Mouse (Mus musculus) liver, embryonic 12.5 days (tissue): ENCODE measurements around the gene Snx21. TPM values are rescaled to one million over a fixed set of nuclear protein-coding genes. Genes with fewer than 3 reads are reported as not detected.

ENCODE experiments used
- ATAC-seq: fragments of 200-750 bp; cut with Nextera tagmentation; 2 replicates; pipeline ENCODE4 v1.8.0; 2017; ENCODE audit warnings: moderate number of reproducible peaks, mild to moderate bottlenecking, moderate library complexity
- H3K27ac ChIP-seq: fragments of 300-500 bp; sonication (generic); 2 replicates; pipeline ENCODE4 v1.5.1; 2016; ENCODE audit warnings: mild to moderate bottlenecking
- H3K27me3 ChIP-seq: fragments of 300-500 bp; sonication (generic); replicated peaks from 2 replicates; pipeline ENCODE4 v1.6.1; 2016; ENCODE audit warnings: mild to moderate bottlenecking, moderate library complexity
- H3K36me3 ChIP-seq: fragments of 300-500 bp; sonication (generic); 2 replicates; pipeline ENCODE4 v1.6.1; 2016; ENCODE audit warnings: mild to moderate bottlenecking, moderate library complexity
- H3K4me1 ChIP-seq: fragments of 300-500 bp; sonication (generic); 2 replicates; pipeline ENCODE4 v1.6.1; 2016
- H3K4me2 ChIP-seq: fragments of 300-500 bp; sonication (generic); 2 replicates; pipeline ENCODE4 v1.6.1; 2016; ENCODE audit warnings: mild to moderate bottlenecking, moderate library complexity
- H3K4me3 ChIP-seq: fragments of 300-500 bp; sonication (generic); 2 replicates; pipeline ENCODE4 v1.5.1; 2016; ENCODE audit warnings: mild to moderate bottlenecking, moderate library complexity
- H3K9ac ChIP-seq: fragments of 300-500 bp; sonication (generic); 2 replicates; pipeline ENCODE4 v1.6.1; 2016; ENCODE audit warnings: mild to moderate bottlenecking, moderate library complexity
- H3K9me3 ChIP-seq: fragments of 300-500 bp; sonication (generic); replicated peaks from 2 replicates; pipeline ENCODE4 v1.6.1; 2016; ENCODE audit warnings: mild to moderate bottlenecking, moderate library complexity
- WGBS: fragments of 180-500 bp; shearing (Covaris S2); methylation state at CpG from one replicate; pipeline ENCODE4 v1.1.7; 2016; ENCODE audit not compliant: insufficient replicate concordance; 5-methylcytosine and 5-hydroxymethylcytosine counted together
- polyA plus RNA-seq: library from polyadenylated mRNA; unstranded; fragments of >200 nt; fragmentation: Nextera tagmentation; extraction: Ambion mirVana; gene quantifications from 2 replicates; pipeline ENCODE4 v1.2.1, GENCODE M21; 2016

Snx21 gene
- polyA plus RNA-seq, 1 experiment from 2014 or later: 5.5 TPM

DNA sequence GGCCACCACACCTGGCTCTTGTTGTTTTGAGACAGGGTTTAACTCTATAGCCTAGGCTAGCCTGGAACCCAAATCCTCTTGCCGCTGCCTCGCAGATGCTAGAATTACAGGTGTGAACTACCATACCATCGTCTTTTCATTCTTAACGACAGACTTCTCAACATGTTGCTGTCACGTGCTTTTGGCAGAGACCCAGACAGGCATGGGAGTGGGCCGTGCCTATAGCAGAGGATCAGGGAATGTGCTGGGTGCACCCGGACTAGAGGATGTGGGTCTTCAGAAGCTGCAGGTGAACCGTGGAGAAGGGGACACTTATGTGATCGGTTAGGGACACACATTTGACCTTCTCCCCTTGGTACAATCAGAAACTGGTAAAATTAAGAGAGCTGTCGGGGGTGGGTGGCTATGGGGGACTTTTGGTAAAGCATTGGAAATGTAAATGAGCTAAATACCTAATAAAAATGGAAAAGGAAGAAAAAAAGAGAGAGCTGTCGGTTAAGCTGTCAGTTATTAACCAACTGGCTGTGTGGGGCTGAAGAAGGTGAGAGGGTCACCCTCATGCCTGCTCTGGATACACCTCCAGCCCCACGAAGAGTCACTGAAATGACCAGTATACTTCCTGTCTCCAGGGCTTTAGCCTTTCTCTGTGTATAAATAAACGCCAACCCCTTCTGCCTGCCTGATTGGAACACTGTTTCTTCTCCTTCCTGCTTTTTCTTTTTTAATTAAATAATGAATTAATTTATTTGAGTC lies 14.8 kb downstream of the Snx21 start:
- Histone ChIP-seq H3K27ac (no peak overlapping the region), H3K9me3 (no peaks in the 10 kb centered on the region), H3K27me3 (no peaks in the 10 kb centered on the region), H3K9ac (no peak overlapping the region), H3K4me2 (no peak overlapping the region), H3K4me3 (no peak overlapping the region), H3K36me3 (peaks cover 74% of the 10 kb centered on the region), H3K4me1 (peaks cover 18% of the 10 kb centered on the region)
- no peak for ATAC-seq
- 83% methylated on average over 13 of the region's 13 CpGs for WGBS

DNA sequence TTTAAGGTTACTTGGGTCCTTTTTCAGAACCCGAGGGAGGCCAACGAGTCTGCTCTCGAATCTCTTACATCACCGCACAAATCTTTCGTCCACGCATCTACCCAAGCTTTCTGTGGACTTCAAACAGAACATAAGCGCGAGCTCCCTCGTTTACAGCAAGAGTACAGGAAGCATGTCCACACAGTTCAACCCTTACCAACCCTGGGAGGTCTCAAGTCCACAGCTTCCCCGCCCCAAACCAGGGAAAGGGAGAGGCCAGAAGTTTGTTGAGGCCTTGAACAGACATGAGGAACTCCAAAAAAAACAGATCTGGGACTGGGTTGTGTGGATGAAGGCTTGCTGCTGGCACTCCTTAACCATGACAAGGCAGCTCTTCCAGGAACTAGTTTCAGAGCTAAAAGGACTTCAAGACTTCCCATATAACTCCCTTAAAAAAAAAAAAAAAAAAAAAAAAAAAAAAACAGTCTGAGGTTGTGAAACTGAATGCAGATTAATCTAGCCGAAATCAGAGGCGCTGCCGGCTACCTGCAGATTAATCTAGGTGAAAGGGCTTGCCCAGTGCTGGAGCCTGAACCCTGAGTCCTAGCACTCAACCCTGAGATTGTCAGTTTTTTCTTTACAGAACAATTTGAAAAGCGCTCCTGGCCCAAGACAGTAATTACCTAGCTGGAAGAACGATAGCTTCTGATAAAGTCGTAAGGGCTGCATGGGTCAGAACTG lies 17.7 kb downstream of the Snx21 start:
- peaks cover 42% of the 10 kb centered on the region for H3K4me1 ChIP-seq
- 81% methylated on average over 16 of the region's 16 CpGs for WGBS
- peaks cover 48% of the 10 kb centered on the region for H3K36me3 ChIP-seq
- no peak for ATAC-seq
- peak overlapping the region; percentile 92 for H3K4me2 ChIP-seq
- H3K4me3 ChIP-seq: peak overlapping the region; percentile 71
- H3K9me3 ChIP-seq: no peaks in the 10 kb centered on the region
- H3K27ac ChIP-seq: peak overlapping the region; percentile 77
- H3K9ac ChIP-seq: peak overlapping the region; percentile 85
- H3K27me3 ChIP-seq: no peaks in the 10 kb centered on the region

DNA sequence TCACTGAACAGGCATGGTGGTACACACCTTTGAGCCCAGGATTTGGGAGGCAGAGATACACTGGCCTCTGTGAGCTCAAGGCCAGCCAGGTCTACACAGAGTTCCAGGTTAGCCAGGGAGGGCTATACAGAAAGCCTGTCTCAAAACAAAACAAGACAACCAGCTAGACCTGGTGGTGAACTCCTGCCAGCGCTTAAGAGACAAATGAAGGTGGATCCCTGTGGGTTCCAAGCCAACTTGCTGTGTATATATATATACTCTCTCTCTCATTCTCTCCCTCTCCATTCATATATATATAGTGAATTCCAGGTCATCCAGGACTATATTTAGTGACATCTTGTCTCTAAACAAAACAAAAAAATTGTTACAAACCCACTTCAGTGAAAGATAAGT lies 18.3 kb downstream of the Snx21 start:
- H3K4me3 ChIP-seq: peak overlapping the region; percentile 71
- no peak for ATAC-seq
- peak overlapping the region; percentile 85 for H3K9ac ChIP-seq
- peak overlapping the region; percentile 92 for H3K4me2 ChIP-seq
- 48% methylated on average over 1 of the region's 1 CpGs for WGBS
- H3K36me3 ChIP-seq: peaks cover 48% of the 10 kb centered on the region
- peaks cover 42% of the 10 kb centered on the region for H3K4me1 ChIP-seq
- H3K27me3 ChIP-seq: no peaks in the 10 kb centered on the region
- H3K27ac ChIP-seq: peak overlapping the region; percentile 77
- H3K9me3 ChIP-seq: no peaks in the 10 kb centered on the region

DNA sequence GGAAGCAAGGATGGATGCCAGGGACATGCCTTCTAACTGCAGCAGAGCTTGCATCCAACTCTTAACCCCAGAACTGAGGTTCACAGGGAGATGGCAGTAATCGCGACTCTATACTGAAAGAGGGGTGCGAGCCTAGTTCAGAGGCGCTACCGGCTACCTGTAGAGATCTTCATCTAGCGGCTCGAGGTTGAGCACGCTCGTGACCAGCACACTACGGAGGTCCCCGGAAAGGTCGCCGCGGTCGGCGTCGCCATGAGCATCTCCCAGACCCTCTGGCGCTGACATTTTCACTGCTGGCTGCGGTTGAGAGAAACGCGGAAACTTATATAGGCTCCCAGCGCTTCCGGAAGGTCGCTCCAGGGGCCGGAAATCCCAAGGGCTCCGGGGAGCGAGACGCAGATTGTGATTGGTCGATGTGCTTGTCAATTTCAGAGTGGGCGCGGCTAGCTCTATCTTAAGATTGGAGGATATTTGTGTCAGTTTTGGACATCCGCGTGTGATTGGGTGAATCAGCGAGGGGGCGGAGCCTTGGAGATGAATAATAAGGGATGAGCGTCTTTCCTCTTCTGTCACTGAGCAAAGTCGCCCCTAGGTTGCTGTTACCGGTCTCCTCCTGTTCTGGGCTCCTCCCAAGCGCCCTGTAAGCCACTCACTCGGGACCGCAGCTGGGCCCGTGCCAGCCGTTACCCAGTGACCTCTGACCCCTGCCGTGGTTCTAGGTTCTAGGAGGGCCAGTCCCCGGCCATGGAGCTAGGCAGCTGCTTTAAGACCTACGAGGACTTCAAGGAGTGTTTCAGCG lies 19.1 kb downstream of the Snx21 start, which contains the start of the genes Acot8 and Zswim3:
Gene Acot8 (minus strand): TSS at position 350 of the 799 bp plus-strand sequence.
Gene Zswim3 (plus strand): TSS at position 566 of the 799 bp plus-strand sequence.
- Histone ChIP-seq H3K27ac (peak within 1 kb of the TSS; percentile 96), H3K36me3 (peaks cover 47% of the 10 kb centered on the region), H3K4me1 (peaks cover 42% of the 10 kb centered on the region), H3K9me3 (no peaks in the 10 kb centered on the region), H3K4me2 (peak within 1 kb of the TSS; percentile 92), H3K4me3 (peak within 1 kb of the TSS; percentile 71), H3K9ac (peak within 1 kb of the TSS; percentile 85), H3K27me3 (no peaks in the 10 kb centered on the region)
- peak; percentile 92 for ATAC-seq
- WGBS: under 1% methylated on average over 47 of the region's 47 CpGs

DNA sequence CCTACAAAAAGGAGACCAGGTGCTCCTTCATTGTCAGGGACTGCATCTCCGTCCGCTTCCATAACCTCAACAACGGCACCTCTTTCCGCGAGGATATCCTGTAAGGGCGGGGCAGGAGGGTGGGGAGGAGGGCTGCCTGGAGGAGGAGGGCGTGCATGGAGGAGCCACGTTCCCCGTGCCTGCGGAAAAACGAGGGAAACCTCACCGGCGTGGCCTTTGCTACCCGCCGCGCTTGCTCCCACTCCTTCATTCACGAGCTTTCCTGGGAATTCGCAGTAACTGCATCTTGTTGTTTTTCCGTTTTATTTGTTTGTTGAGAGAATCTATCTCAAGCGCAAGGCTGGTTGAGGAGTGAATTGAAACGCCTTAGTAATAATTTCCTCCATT lies 19.7 kb downstream of the Snx21 start:
- H3K27me3 ChIP-seq: no peaks in the 10 kb centered on the region

DNA sequence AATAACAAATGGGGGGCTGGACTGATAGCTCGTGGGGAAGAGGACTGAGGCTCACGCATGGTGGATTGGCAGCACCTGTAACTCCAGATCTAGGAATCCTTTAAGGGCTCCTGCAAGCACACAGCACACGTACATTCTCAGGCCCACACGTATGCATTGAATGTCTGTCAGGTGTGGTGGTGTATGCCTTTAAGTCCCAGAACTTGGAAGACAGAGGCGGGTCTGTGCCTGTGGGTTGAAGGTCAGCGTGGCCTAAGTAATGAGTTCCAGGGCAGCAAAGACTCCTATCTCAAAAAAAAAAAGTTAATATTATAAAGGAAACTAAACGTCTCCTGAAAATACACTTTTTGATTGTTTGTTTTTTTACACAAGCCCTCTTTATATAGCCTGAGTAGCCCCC lies 21.0 kb downstream of the Snx21 start:
- Histone ChIP-seq H3K36me3 (peaks cover 36% of the 10 kb centered on the region), H3K4me1 (peaks cover 42% of the 10 kb centered on the region), H3K4me3 (no peak overlapping the region; the same call in 1 of the 2 replicates), H3K27ac (0 out of 2 replicates have a peak overlapping the region, but pooled peaks have one; percentile 39), H3K9me3 (no peaks in the 10 kb centered on the region), H3K4me2 (peak overlapping the region; percentile 92), H3K9ac (peak overlapping the region; percentile 85; the same call in 1 of the 2 replicates), H3K27me3 (no peaks in the 10 kb centered on the region)
- no peak for ATAC-seq
- 66% methylated on average over 7 of the region's 7 CpGs for WGBS

More for the DNA sequence above, 19.7 kb downstream of the Snx21 start:
- ATAC-seq: peak; percentile 79
- Histone ChIP-seq H3K4me1 (peaks cover 42% of the 10 kb centered on the region), H3K36me3 (peaks cover 47% of the 10 kb centered on the region), H3K9ac (peak overlapping the region; percentile 85), H3K4me3 (peak overlapping the region; percentile 71), H3K27ac (peak overlapping the region; percentile 96), H3K9me3 (no peaks in the 10 kb centered on the region), H3K4me2 (peak overlapping the region; percentile 92)
- WGBS: 1% methylated on average over 21 of the region's 21 CpGs

DNA sequence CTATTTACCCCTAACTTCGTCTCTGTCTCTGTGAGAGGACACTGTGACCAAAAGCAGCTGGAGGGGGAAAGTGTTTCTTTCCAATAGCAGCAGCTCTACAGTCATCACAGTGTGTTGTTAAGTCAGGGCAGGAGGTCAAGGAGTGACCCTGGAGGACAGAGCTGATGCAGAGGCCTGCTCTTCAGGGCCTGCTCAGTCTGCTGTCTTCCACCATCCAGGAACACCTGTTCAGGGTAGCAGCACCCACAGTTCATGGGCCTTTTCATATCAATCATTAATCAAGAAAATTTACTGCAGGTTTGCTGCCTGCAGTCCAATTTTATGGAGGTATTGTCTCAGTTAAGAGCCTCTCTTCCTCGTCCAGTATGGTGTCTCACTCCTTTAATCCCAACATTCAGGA lies 27.9 kb downstream of the Snx21 start:
- no peaks in the 10 kb centered on the region for H3K9me3 ChIP-seq
- H3K36me3 ChIP-seq: peaks cover 38% of the 10 kb centered on the region
- H3K27me3 ChIP-seq: no peaks in the 10 kb centered on the region
- no peak overlapping the region for H3K27ac ChIP-seq
- H3K4me3 ChIP-seq: no peak overlapping the region
- WGBS: 68% methylated on average over 2 of the region's 2 CpGs
- H3K4me1 ChIP-seq: peaks cover 35% of the 10 kb centered on the region
- no peak overlapping the region for H3K4me2 ChIP-seq
- 0 out of 2 replicates have a peak overlapping the region, but pooled peaks have one; percentile 18 for H3K9ac ChIP-seq
- ATAC-seq: no peak

DNA sequence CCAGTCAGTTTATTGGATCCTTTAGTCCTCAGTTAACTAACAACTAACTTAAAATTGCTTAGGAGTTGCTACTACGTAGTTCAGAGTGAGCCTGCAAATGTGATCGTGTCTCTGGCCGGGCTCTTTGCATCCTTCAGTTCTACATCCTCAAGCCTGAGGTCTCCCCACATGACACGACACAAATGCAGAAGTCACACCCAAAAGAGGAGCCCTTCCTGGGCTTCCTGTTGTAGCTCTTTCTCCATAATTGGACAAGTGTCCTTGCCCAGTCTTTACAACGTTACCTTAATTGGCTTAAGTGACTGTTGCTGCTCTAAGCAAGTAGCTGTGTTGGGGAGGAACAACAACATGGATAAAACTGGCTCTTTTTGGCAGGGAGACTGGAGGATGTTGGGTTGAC lies 29.7 kb downstream of the Snx21 start:
- H3K4me3 ChIP-seq: no peak overlapping the region
- H3K36me3 ChIP-seq: peaks cover 28% of the 10 kb centered on the region
- no peak overlapping the region for H3K9ac ChIP-seq
- H3K9me3 ChIP-seq: no peaks in the 10 kb centered on the region
- WGBS: 59% methylated on average over 5 of the region's 5 CpGs
- no peaks in the 10 kb centered on the region for H3K27me3 ChIP-seq
- peak overlapping the region; percentile 32 for H3K4me2 ChIP-seq
- H3K4me1 ChIP-seq: peaks cover 35% of the 10 kb centered on the region
- ATAC-seq: peak; percentile 45; the same call in 1 of the 2 replicates
- peak overlapping the region; percentile 62 for H3K27ac ChIP-seq

DNA sequence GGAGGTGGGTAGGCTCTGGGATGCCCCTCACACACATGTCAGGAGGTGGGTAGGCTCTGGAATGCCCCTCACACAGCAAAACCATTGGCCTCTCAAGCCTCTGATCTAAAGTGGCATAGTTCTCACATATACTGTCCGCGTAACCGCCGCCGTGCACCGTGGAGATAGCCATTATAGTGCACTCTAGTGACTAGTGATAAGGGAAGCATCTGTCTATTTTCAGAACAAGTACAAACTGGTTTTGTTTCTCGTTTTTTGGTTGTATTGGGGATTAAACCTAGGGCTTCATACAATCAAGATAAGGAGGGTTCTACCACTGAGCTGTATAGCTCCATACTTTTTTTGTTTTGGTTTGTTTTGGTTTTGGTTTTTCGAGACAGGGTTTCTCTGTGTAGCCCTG lies 30.2 kb downstream of the Snx21 start:
- Histone ChIP-seq H3K4me2 (peak overlapping the region; percentile 32), H3K4me3 (no peak overlapping the region), H3K27ac (peak overlapping the region; percentile 62), H3K9me3 (no peaks in the 10 kb centered on the region), H3K27me3 (no peaks in the 10 kb centered on the region), H3K9ac (0 out of 2 replicates have a peak overlapping the region, but pooled peaks have one; percentile 17), H3K4me1 (peaks cover 35% of the 10 kb centered on the region), H3K36me3 (peaks cover 30% of the 10 kb centered on the region)
- ATAC-seq: peak; percentile 80
- WGBS: 52% methylated on average over 8 of the region's 8 CpGs

DNA sequence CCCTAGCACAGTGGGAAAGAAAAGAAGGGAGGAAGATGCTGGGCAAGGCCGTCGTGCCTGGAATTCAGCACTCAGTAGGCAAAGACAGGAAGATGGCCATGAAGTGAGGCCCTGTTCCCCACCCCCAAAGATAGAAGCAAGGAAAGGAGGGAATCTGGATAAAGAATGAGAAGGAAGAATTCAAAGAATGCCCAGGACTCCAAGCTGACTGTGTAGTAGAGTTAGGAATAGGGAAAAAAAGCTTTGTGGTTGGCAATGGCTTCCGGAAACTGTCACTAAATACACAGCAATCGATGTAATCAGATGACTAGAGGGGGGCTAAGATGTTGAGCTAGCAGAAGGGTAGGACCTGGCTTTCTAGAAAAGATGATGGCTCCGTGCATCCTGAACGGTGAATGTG lies 31.6 kb downstream of the Snx21 start:
- Histone ChIP-seq H3K9me3 (no peaks in the 10 kb centered on the region), H3K27ac (0 out of 2 replicates have a peak overlapping the region, but pooled peaks have one; percentile 9), H3K9ac (no peak overlapping the region), H3K4me1 (peaks cover 39% of the 10 kb centered on the region), H3K27me3 (no peaks in the 10 kb centered on the region), H3K36me3 (peaks cover 36% of the 10 kb centered on the region), H3K4me2 (no peak overlapping the region), H3K4me3 (no peak overlapping the region)
- 74% methylated on average over 6 of the region's 6 CpGs for WGBS
- ATAC-seq: no peak

DNA sequence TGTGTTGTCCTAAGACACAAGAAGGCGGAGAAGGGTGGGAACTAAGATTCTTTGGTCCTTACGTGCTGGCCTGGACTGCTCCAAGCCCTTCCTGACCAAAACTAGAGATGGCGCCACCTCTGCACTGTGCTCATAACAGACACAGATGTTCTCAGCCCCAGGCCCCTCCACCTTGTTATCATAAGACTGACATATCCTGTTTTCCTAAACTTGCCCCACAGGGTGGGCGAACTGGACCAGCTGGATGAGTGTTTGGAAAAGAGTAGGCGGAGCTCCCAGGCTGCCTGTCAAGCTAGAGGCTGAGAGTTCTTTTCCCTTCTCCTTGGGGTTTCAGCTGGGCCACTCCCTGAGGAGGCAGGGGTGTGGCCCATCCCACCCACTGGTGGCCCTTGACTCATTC lies 32.1 kb downstream of the Snx21 start:
- 62% methylated on average over 5 of the region's 5 CpGs for WGBS
- Histone ChIP-seq H3K27me3 (no peaks in the 10 kb centered on the region), H3K4me3 (no peak overlapping the region), H3K4me1 (peaks cover 44% of the 10 kb centered on the region), H3K9me3 (no peaks in the 10 kb centered on the region), H3K4me2 (no peak overlapping the region), H3K27ac (0 out of 2 replicates have a peak overlapping the region, but pooled peaks have one; percentile 9), H3K36me3 (peaks cover 31% of the 10 kb centered on the region), H3K9ac (no peak overlapping the region)
- no peak for ATAC-seq
